Mouse (Mus musculus): ENCODE data around the gene Gbf1. TPM values are rescaled to one million over a fixed set of nuclear protein-coding genes. Genes with fewer than 3 reads are reported as not detected.
"Not testable (repeated sequence)": the region's sequence is repeated elsewhere in the genome, so short reads cannot be mapped to it uniquely, and the experiment has no call there.

Gene Gbf1
- 36.9 and 41.8 TPM in 2 replicates for polyA plus RNA-seq (2016; fragmentation: Nextera tagmentation; extraction: Ambion mirVana)

- Histone ChIP-seq H3K27ac (peak within 1 kb of the TSS; percentile 85), H3K27me3 (ENCODE audit: poor library complexity, severe bottlenecking) (peaks cover 40% of the 10 kb centered on the region), H3K4me3 (peak within 1 kb of the TSS; percentile 89), H3K9me3 (no peaks in the 10 kb centered on the region), H3K36me3 (replicated peaks) (no peaks in the 10 kb centered on the region), H3K4me1 (peaks cover 44% of the 10 kb centered on the region)
- WGBS, result under 1% methylated on average over 37 of the region's 37 CpGs
- peak; percentile 93 for DNase-seq (ENCODE audit: extremely low spot score, low spot score)
Measured at GRCm38 (mm10) chr19:46152127-46152803, at the start of gene Gbf1. Gbf1 (plus strand) TSS chr19:46152509.

- Histone ChIP-seq H3K9me3 (peaks cover 3% of the 10 kb centered on the region; the same call in 1 of the 2 replicates), H3K4me3 (no peak overlapping the region), H3K27me3 (ENCODE audit: poor library complexity, severe bottlenecking) (no peaks in the 10 kb centered on the region), H3K27ac (no peak overlapping the region), H3K36me3 (replicated peaks) (no peaks in the 10 kb centered on the region), H3K4me1 (no peaks in the 10 kb centered on the region)
- WGBS, result 91% methylated on average over 6 of the region's 6 CpGs
- no peak for DNase-seq (ENCODE audit: extremely low spot score, low spot score)
Measured at GRCm38 (mm10) chr19:46103437-46104186, 48.7 kb upstream of the Gbf1 start.

- H3K4me3 ChIP-seq, result no peak overlapping the region
- H3K36me3 ChIP-seq (replicated peaks), result no peaks in the 10 kb centered on the region
- peaks cover 3% of the 10 kb centered on the region; the same call in 1 of the 2 replicates for H3K9me3 ChIP-seq
- WGBS, result 82% methylated on average over 2 of the region's 2 CpGs
- H3K4me1 ChIP-seq, result no peaks in the 10 kb centered on the region
- H3K27ac ChIP-seq, result no peak overlapping the region
- no peak for DNase-seq (ENCODE audit: extremely low spot score, low spot score)
- no peaks in the 10 kb centered on the region for H3K27me3 ChIP-seq (ENCODE audit: poor library complexity, severe bottlenecking)
Measured at GRCm38 (mm10) chr19:46104187-46104557, 48.1 kb upstream of the Gbf1 start.

GRCm38 (mm10) chr19:46110214-46110613 is 42.1 kb upstream of the Gbf1 start:
- Histone ChIP-seq H3K4me1 (no peaks in the 10 kb centered on the region), H3K36me3 (replicated peaks) (no peaks in the 10 kb centered on the region), H3K9me3 (no peaks in the 10 kb centered on the region), H3K27ac (no peak overlapping the region), H3K4me3 (no peak overlapping the region), H3K27me3 (ENCODE audit: poor library complexity, severe bottlenecking) (no peaks in the 10 kb centered on the region)
- WGBS, result 79% methylated on average over 2 of the region's 2 CpGs
- no peak for DNase-seq (ENCODE audit: extremely low spot score, low spot score)

GRCm38 (mm10) chr19:46110781-46111180 is 41.5 kb upstream of the Gbf1 start:
- no peaks in the 10 kb centered on the region for H3K27me3 ChIP-seq (ENCODE audit: poor library complexity, severe bottlenecking)
- H3K27ac ChIP-seq, result no peak overlapping the region
- 88% methylated on average over 5 of the region's 5 CpGs for WGBS
- no peaks in the 10 kb centered on the region for H3K36me3 ChIP-seq (replicated peaks)
- DNase-seq (ENCODE audit: extremely low spot score, low spot score), result no peak
- H3K9me3 ChIP-seq, result no peaks in the 10 kb centered on the region
- H3K4me3 ChIP-seq, result no peak overlapping the region
- H3K4me1 ChIP-seq, result no peaks in the 10 kb centered on the region

- Histone ChIP-seq H3K9me3 (no peaks in the 10 kb centered on the region), H3K4me1 (no peaks in the 10 kb centered on the region), H3K36me3 (replicated peaks) (no peaks in the 10 kb centered on the region), H3K27me3 (ENCODE audit: poor library complexity, severe bottlenecking) (no peaks in the 10 kb centered on the region), H3K4me3 (no peak overlapping the region), H3K27ac (no peak overlapping the region)
- DNase-seq (ENCODE audit: extremely low spot score, low spot score), result no peak
- 60% methylated on average over 4 of the region's 4 CpGs for WGBS
Measured at GRCm38 (mm10) chr19:46114617-46115016, 37.7 kb upstream of the Gbf1 start.

- no peak for DNase-seq (ENCODE audit: extremely low spot score, low spot score)
Measured at GRCm38 (mm10) chr19:46119458-46119857, 32.9 kb upstream of the Gbf1 start.

GRCm38 (mm10) chr19:46120872-46121271 is 31.4 kb upstream of the Gbf1 start:
- no peak for DNase-seq (ENCODE audit: extremely low spot score, low spot score)
- H3K4me1 ChIP-seq, result no peaks in the 10 kb centered on the region
- no peaks in the 10 kb centered on the region for H3K9me3 ChIP-seq
- H3K4me3 ChIP-seq, result no peak overlapping the region
- WGBS, result 83% methylated on average over 6 of the region's 6 CpGs
- H3K27me3 ChIP-seq (ENCODE audit: poor library complexity, severe bottlenecking), result no peaks in the 10 kb centered on the region
- H3K36me3 ChIP-seq (replicated peaks), result no peaks in the 10 kb centered on the region
- no peak overlapping the region for H3K27ac ChIP-seq

More at GRCm38 (mm10) chr19:46119458-46119857, 32.9 kb upstream of the Gbf1 start:
- H3K27ac ChIP-seq, result no peak overlapping the region
- no peak overlapping the region for H3K4me3 ChIP-seq
- 96% methylated on average over 3 of the region's 3 CpGs for WGBS
- no peaks in the 10 kb centered on the region for H3K9me3 ChIP-seq
- H3K4me1 ChIP-seq, result no peaks in the 10 kb centered on the region
- H3K27me3 ChIP-seq (ENCODE audit: poor library complexity, severe bottlenecking), result no peaks in the 10 kb centered on the region
- H3K36me3 ChIP-seq (replicated peaks), result no peaks in the 10 kb centered on the region

- no peak for DNase-seq (ENCODE audit: extremely low spot score, low spot score)
- no peak overlapping the region for H3K27ac ChIP-seq
- H3K4me3 ChIP-seq, result no peak overlapping the region
- no peaks in the 10 kb centered on the region for H3K36me3 ChIP-seq (replicated peaks)
- no peaks in the 10 kb centered on the region for H3K9me3 ChIP-seq
- 89% methylated on average over 3 of the region's 3 CpGs for WGBS
- no peaks in the 10 kb centered on the region for H3K4me1 ChIP-seq
- no peaks in the 10 kb centered on the region for H3K27me3 ChIP-seq (ENCODE audit: poor library complexity, severe bottlenecking)
Measured at GRCm38 (mm10) chr19:46123876-46124275, 28.4 kb upstream of the Gbf1 start.

- Histone ChIP-seq H3K27ac (no peak overlapping the region), H3K4me3 (no peak overlapping the region), H3K4me1 (no peaks in the 10 kb centered on the region), H3K36me3 (replicated peaks) (no peaks in the 10 kb centered on the region), H3K9me3 (no peaks in the 10 kb centered on the region), H3K27me3 (ENCODE audit: poor library complexity, severe bottlenecking) (no peaks in the 10 kb centered on the region)
- no peak for DNase-seq (ENCODE audit: extremely low spot score, low spot score)
Measured at GRCm38 (mm10) chr19:46124651-46125050, 27.7 kb upstream of the Gbf1 start.

GRCm38 (mm10) chr19:46126301-46126700 is 26.0 kb upstream of the Gbf1 start:
- 92% methylated on average over 4 of the region's 4 CpGs for WGBS
- Histone ChIP-seq H3K36me3 (replicated peaks) (no peaks in the 10 kb centered on the region), H3K27me3 (ENCODE audit: poor library complexity, severe bottlenecking) (peaks cover 14% of the 10 kb centered on the region), H3K4me3 (no peak overlapping the region), H3K4me1 (peaks cover 2% of the 10 kb centered on the region; the same call in 1 of the 2 replicates), H3K27ac (no peak overlapping the region), H3K9me3 (no peaks in the 10 kb centered on the region)
- no peak for DNase-seq (ENCODE audit: extremely low spot score, low spot score)

GRCm38 (mm10) chr19:46129737-46130136 is 22.6 kb upstream of the Gbf1 start:
- not testable (repeated sequence) for DNase-seq (ENCODE audit: extremely low spot score, low spot score); H3K4me3 ChIP-seq; H3K27ac ChIP-seq; H3K9me3 ChIP-seq; H3K36me3 ChIP-seq (replicated peaks)
- H3K4me1 ChIP-seq, result peaks cover 18% of the 10 kb centered on the region
- H3K27me3 ChIP-seq (ENCODE audit: poor library complexity, severe bottlenecking), result peaks cover 48% of the 10 kb centered on the region
- WGBS, result 74% methylated on average over 6 of the region's 6 CpGs

GRCm38 (mm10) chr19:46131283-46131682 is 21.0 kb upstream of the Gbf1 start:
- H3K27me3 ChIP-seq (ENCODE audit: poor library complexity, severe bottlenecking), result peaks cover 63% of the 10 kb centered on the region

More at GRCm38 (mm10) chr19:46131283-46131682, 21.0 kb upstream of the Gbf1 start:
- Histone ChIP-seq H3K27ac (no peak overlapping the region), H3K4me3 (peak overlapping the region; percentile 37; the same call in 1 of the 2 replicates), H3K4me1 (peaks cover 32% of the 10 kb centered on the region), H3K9me3 (no peaks in the 10 kb centered on the region), H3K36me3 (replicated peaks) (no peaks in the 10 kb centered on the region)
- no peak for DNase-seq (ENCODE audit: extremely low spot score, low spot score)
- 11% methylated on average over 7 of the region's 8 CpGs for WGBS
